Mouse (Mus musculus): ENCODE results near the gene Syn3. TPM values are rescaled to one million over a fixed set of nuclear protein-coding genes. Genes with fewer than 3 reads are reported as not detected.

The Syn3 gene
- total RNA-seq, 2 experiments from 2014 or later, result 21.1 to 22.2 TPM

GRCm38 (mm10) chr10:86425690-86426530, 72.8 kb downstream of the Syn3 start:
- TF ChIP-seq CTCF (conservative IDR thresholded peaks at IDR 0.05), result no peak
- Histone ChIP-seq H3K27ac (peak overlapping the region; percentile 78), H3K4me3 (no peak overlapping the region)
- DNase-seq (ENCODE audit: low spot score in 2 of 2), result peak in 1 of 2 experiments; percentile 19

GRCm38 (mm10) chr10:86421731-86422370, 76.8 kb downstream of the Syn3 start:
- H3K4me3 ChIP-seq, result no peak overlapping the region
- no peak overlapping the region for H3K27ac ChIP-seq
- TF ChIP-seq CTCF (conservative IDR thresholded peaks at IDR 0.05), result no peak
- no peak for DNase-seq (ENCODE audit: low spot score in 2 of 2)

GRCm38 (mm10) chr10:86418931-86419330, 79.8 kb downstream of the Syn3 start:
- Histone ChIP-seq H3K27ac (no peak overlapping the region), H3K4me3 (no peak overlapping the region)
- no peak for DNase-seq (ENCODE audit: low spot score in 2 of 2)
- TF ChIP-seq CTCF (conservative IDR thresholded peaks at IDR 0.05), result no peak

GRCm38 (mm10) chr10:86418345-86418744, 80.4 kb downstream of the Syn3 start:
- H3K27ac ChIP-seq, result no peak overlapping the region
- peak in 1 of 2 experiments; percentile 23 for DNase-seq (ENCODE audit: low spot score in 2 of 2)
- TF ChIP-seq CTCF (conservative IDR thresholded peaks at IDR 0.05), result peak; percentile 78
- H3K4me3 ChIP-seq, result no peak overlapping the region

- H3K27ac ChIP-seq, result no peak overlapping the region
- no peak overlapping the region for H3K4me3 ChIP-seq
- DNase-seq (ENCODE audit: low spot score in 2 of 2), result no peak
- TF ChIP-seq CTCF (conservative IDR thresholded peaks at IDR 0.05), result no peak
Measured at GRCm38 (mm10) chr10:86416806-86417205, 81.9 kb downstream of the Syn3 start.

GRCm38 (mm10) chr10:86410868-86411267, 87.8 kb downstream of the Syn3 start:
- no peak for DNase-seq (ENCODE audit: low spot score in 2 of 2)
- Histone ChIP-seq H3K27ac (no peak overlapping the region), H3K4me3 (no peak overlapping the region)
- no peak for TF ChIP-seq CTCF (conservative IDR thresholded peaks at IDR 0.05)

- no peak for TF ChIP-seq CTCF (conservative IDR thresholded peaks at IDR 0.05)
- DNase-seq (ENCODE audit: low spot score in 2 of 2), result no peak
- Histone ChIP-seq H3K4me3 (no peak overlapping the region), H3K27ac (no peak overlapping the region)
Measured at GRCm38 (mm10) chr10:86406952-86407351, 91.7 kb downstream of the Syn3 start.

- no peak for TF ChIP-seq CTCF (conservative IDR thresholded peaks at IDR 0.05)
- H3K4me3 ChIP-seq, result no peak overlapping the region
- no peak for DNase-seq (ENCODE audit: low spot score in 2 of 2)
- no peak overlapping the region for H3K27ac ChIP-seq
Measured at GRCm38 (mm10) chr10:86398347-86398720, 100.4 kb downstream of the Syn3 start.

GRCm38 (mm10) chr10:86397577-86398346, 100.9 kb downstream of the Syn3 start:
- no peak overlapping the region for H3K4me3 ChIP-seq
- no peak for DNase-seq (ENCODE audit: low spot score in 2 of 2)
- no peak overlapping the region for H3K27ac ChIP-seq
- TF ChIP-seq CTCF (conservative IDR thresholded peaks at IDR 0.05), result no peak

GRCm38 (mm10) chr10:86392399-86392798, 106.3 kb downstream of the Syn3 start:
- Histone ChIP-seq H3K4me3 (no peak overlapping the region), H3K27ac (no peak overlapping the region)
- DNase-seq (ENCODE audit: low spot score in 2 of 2), result no peak
- no peak for TF ChIP-seq CTCF (conservative IDR thresholded peaks at IDR 0.05)

- Histone ChIP-seq H3K4me3 (no peak overlapping the region), H3K27ac (no peak overlapping the region)
- TF ChIP-seq CTCF (conservative IDR thresholded peaks at IDR 0.05), result no peak
- peak in 1 of 2 experiments; percentile 13 for DNase-seq (ENCODE audit: low spot score in 2 of 2)
Measured at GRCm38 (mm10) chr10:86389913-86390312, 108.8 kb downstream of the Syn3 start.

- DNase-seq (ENCODE audit: low spot score in 2 of 2), result no peak
- no peak overlapping the region for H3K4me3 ChIP-seq
- no peak for TF ChIP-seq CTCF (conservative IDR thresholded peaks at IDR 0.05)
- no peak overlapping the region for H3K27ac ChIP-seq
Measured at GRCm38 (mm10) chr10:86389357-86389756, 109.3 kb downstream of the Syn3 start.

- peak in 1 of 2 experiments; percentile 53 for DNase-seq (ENCODE audit: low spot score in 2 of 2)
- TF ChIP-seq CTCF (conservative IDR thresholded peaks at IDR 0.05), result no peak
- H3K27ac ChIP-seq, result no peak overlapping the region
- no peak overlapping the region for H3K4me3 ChIP-seq
Measured at GRCm38 (mm10) chr10:86388803-86389202, 109.9 kb downstream of the Syn3 start.
